Mouse (Mus musculus): ENCODE data around the gene Hypk. TPM values are rescaled to one million over a fixed set of nuclear protein-coding genes. Genes with fewer than 3 reads are reported as not detected.

The Hypk gene
- polyA plus RNA-seq (2012; rRNA removed) = 22.4 and 26.8 TPM in 2 replicates
- polyA plus RNA-seq (2014; fragmentation: Nextera tagmentation; extraction: Ambion mirVana) = 72.9 and 79.2 TPM in 2 replicates

- DNase-seq (ENCODE audit: low read depth in 3 of 3, low spot score in 3 of 3) (no peak), ATAC-seq (ENCODE audit: insufficient read depth) (no peak)
- Histone ChIP-seq H3K9me3 (ENCODE audit: control insufficient read depth, low read length) (no peaks in the 10 kb centered on the region), H3K4me1 (replicated peaks; ENCODE audit: control insufficient read depth in 2 of 2, insufficient read depth in 2 of 2, low read length in 1 of 2) (peaks cover 15 to 23% of the 10 kb centered on the region in 2 experiments), H3K27ac (no peak within 1 kb of the TSS), H3K4me2 (ENCODE audit: low read depth) (no peak within 1 kb of the TSS), H3K27me3 (ENCODE audit: control insufficient read depth, insufficient read depth, low read length) (no peaks in the 10 kb centered on the region), H3K9ac (replicated peaks) (no peak within 1 kb of the TSS), H3K4me3 (ENCODE audit: insufficient read depth in 1 of 2, low read depth in 2 of 2, low read length in 2 of 2) (no peak within 1 kb of the TSS), H3K36me3 (replicated peaks; ENCODE audit: control insufficient read depth, insufficient read depth, low read depth) (peaks cover 15% of the 10 kb centered on the region)
- TF ChIP-seq EP300 (IDR thresholded peaks at IDR 0.05; ENCODE audit: low read depth) (no peak), CTCF (IDR thresholded peaks at IDR 0.05; ENCODE audit: low read depth) (no peak)
- WGBS (ENCODE audit: insufficient replicate concordance) = 64% methylated on average over 4 of the region's 4 CpGs
Observed at GRCm38 (mm10) chr2:121452990-121453389, at the start of gene Hypk. Gene Hypk (plus strand): TSS chr2:121453290.

GRCm38 (mm10) chr2:121403296-121403695 is 49.8 kb upstream of the Hypk start:
- Histone ChIP-seq H3K9ac (replicated peaks) (no peak overlapping the region), H3K27ac (no peak overlapping the region), H3K36me3 (replicated peaks; ENCODE audit: control insufficient read depth, insufficient read depth, low read depth) (no peaks in the 10 kb centered on the region), H3K4me2 (ENCODE audit: low read depth) (no peak overlapping the region), H3K9me3 (ENCODE audit: control insufficient read depth, low read length) (no peaks in the 10 kb centered on the region), H3K27me3 (ENCODE audit: control insufficient read depth, insufficient read depth, low read length) (no peaks in the 10 kb centered on the region), H3K4me3 (ENCODE audit: insufficient read depth in 1 of 2, low read depth in 2 of 2, low read length in 2 of 2) (no peak overlapping the region), H3K4me1 (replicated peaks; ENCODE audit: control insufficient read depth in 2 of 2, insufficient read depth in 2 of 2, low read length in 1 of 2) (no peaks in the 10 kb centered on the region)
- ATAC-seq (ENCODE audit: insufficient read depth) (no peak), DNase-seq (ENCODE audit: low read depth in 3 of 3, low spot score in 3 of 3) (no peak)
- TF ChIP-seq EP300 (IDR thresholded peaks at IDR 0.05; ENCODE audit: low read depth) = no peak
- no peak for TF ChIP-seq CTCF (IDR thresholded peaks at IDR 0.05; ENCODE audit: low read depth)

GRCm38 (mm10) chr2:121408160-121408559 is 44.9 kb upstream of the Hypk start:
- Histone ChIP-seq H3K9me3 (ENCODE audit: control insufficient read depth, low read length) (no peaks in the 10 kb centered on the region), H3K4me1 (replicated peaks; ENCODE audit: control insufficient read depth in 2 of 2, insufficient read depth in 2 of 2, low read length in 1 of 2) (peaks cover 2 to 8% of the 10 kb centered on the region in 2 experiments; a peak in 2 of 4 replicates), H3K4me3 (ENCODE audit: insufficient read depth in 1 of 2, low read depth in 2 of 2, low read length in 2 of 2) (no peak overlapping the region), H3K9ac (replicated peaks) (no peak overlapping the region), H3K27ac (no peak overlapping the region), H3K27me3 (ENCODE audit: control insufficient read depth, insufficient read depth, low read length) (no peaks in the 10 kb centered on the region), H3K4me2 (ENCODE audit: low read depth) (no peak overlapping the region), H3K36me3 (replicated peaks; ENCODE audit: control insufficient read depth, insufficient read depth, low read depth) (no peaks in the 10 kb centered on the region)
- DNase-seq (ENCODE audit: low read depth in 3 of 3, low spot score in 3 of 3) = peak; percentile 52 to 56 (median 53)
- WGBS (ENCODE audit: insufficient replicate concordance) = 18% methylated on average over 4 of the region's 4 CpGs
- no peak for TF ChIP-seq EP300 (IDR thresholded peaks at IDR 0.05; ENCODE audit: low read depth)
- peak; percentile 81 for TF ChIP-seq CTCF (IDR thresholded peaks at IDR 0.05; ENCODE audit: low read depth)
- ATAC-seq (ENCODE audit: insufficient read depth) = peak; percentile 11; the same call in 1 of the 2 replicates

- TF ChIP-seq EP300 (IDR thresholded peaks at IDR 0.05; ENCODE audit: low read depth) (no peak), CTCF (IDR thresholded peaks at IDR 0.05; ENCODE audit: low read depth) (no peak)
- H3K36me3 ChIP-seq (replicated peaks; ENCODE audit: control insufficient read depth, insufficient read depth, low read depth) = peaks cover 7% of the 10 kb centered on the region
- peak overlapping the region; percentile 84 for H3K27ac ChIP-seq
- H3K27me3 ChIP-seq (ENCODE audit: control insufficient read depth, insufficient read depth, low read length) = no peaks in the 10 kb centered on the region
- peak overlapping the region; percentile 66 for H3K4me2 ChIP-seq (ENCODE audit: low read depth)
- peaks cover 10 to 17% of the 10 kb centered on the region in 2 experiments for H3K4me1 ChIP-seq (replicated peaks; ENCODE audit: control insufficient read depth in 2 of 2, insufficient read depth in 2 of 2, low read length in 1 of 2)
- ATAC-seq (ENCODE audit: insufficient read depth) = peak; percentile 12; the same call in 1 of the 2 replicates
- H3K9me3 ChIP-seq (ENCODE audit: control insufficient read depth, low read length) = no peaks in the 10 kb centered on the region
- peak overlapping the region; percentile 86 to 90 for H3K4me3 ChIP-seq (ENCODE audit: insufficient read depth in 1 of 2, low read depth in 2 of 2, low read length in 2 of 2)
- DNase-seq (ENCODE audit: low read depth in 3 of 3, low spot score in 3 of 3) = peak; percentile 55 to 57 (median 56)
- WGBS (ENCODE audit: insufficient replicate concordance) = 4% methylated on average over 4 of the region's 4 CpGs
- peak overlapping the region; percentile 95 for H3K9ac ChIP-seq (replicated peaks)
Observed at GRCm38 (mm10) chr2:121412843-121413386, 40.2 kb upstream of the Hypk start.

- peak within 1 kb of the TSS; percentile 84 for H3K27ac ChIP-seq
Observed at GRCm38 (mm10) chr2:121413387-121414042, 39.6 kb upstream of the Hypk start, which contains the start of the genes Pdia3 and Catsper2. Gene Pdia3 (plus strand): TSS chr2:121413775. Gene Catsper2 (minus strand): TSS chr2:121413792.

More at GRCm38 (mm10) chr2:121413387-121414042, 39.6 kb upstream of the Hypk start, which contains the start of the genes Pdia3 and Catsper2:
- ATAC-seq (ENCODE audit: insufficient read depth) = peak; percentile 98
- Histone ChIP-seq H3K4me1 (replicated peaks; ENCODE audit: control insufficient read depth in 2 of 2, insufficient read depth in 2 of 2, low read length in 1 of 2) (peaks cover 10 to 17% of the 10 kb centered on the region in 2 experiments), H3K27me3 (ENCODE audit: control insufficient read depth, insufficient read depth, low read length) (no peaks in the 10 kb centered on the region), H3K4me3 (ENCODE audit: insufficient read depth in 1 of 2, low read depth in 2 of 2, low read length in 2 of 2) (peak within 1 kb of the TSS; percentile 90 to 94), H3K9ac (replicated peaks) (peak within 1 kb of the TSS; percentile 95), H3K9me3 (ENCODE audit: control insufficient read depth, low read length) (no peaks in the 10 kb centered on the region), H3K36me3 (replicated peaks; ENCODE audit: control insufficient read depth, insufficient read depth, low read depth) (peaks cover 10% of the 10 kb centered on the region), H3K4me2 (ENCODE audit: low read depth) (peak within 1 kb of the TSS; percentile 66)
- DNase-seq (ENCODE audit: low read depth in 3 of 3, low spot score in 3 of 3) = peak; percentile 83 to 85 (median 84)
- TF ChIP-seq CTCF (IDR thresholded peaks at IDR 0.05; ENCODE audit: low read depth) (peak; percentile 44), EP300 (IDR thresholded peaks at IDR 0.05; ENCODE audit: low read depth) (no peak)
- WGBS (ENCODE audit: insufficient replicate concordance) = under 1% methylated on average over 63 of the region's 68 CpGs

All from liver, embryonic 14.5 days (tissue).